Mouse (Mus musculus) embryo, embryonic 9.5 days (tissue): ENCODE results near the gene Sumo3.

ENCODE experiments used
- DNase-seq: peaks from one replicate; pipeline ENCODE4 v3.0.0-alpha.2; 2017; ENCODE audit errors: extremely low spot score

Gene Sumo3

GRCm38 (mm10) chr10:77626036-77626435 lies 20.1 kb downstream of the Sumo3 start:
- DNase-seq = no peak

GRCm38 (mm10) chr10:77626591-77626990 lies 20.7 kb downstream of the Sumo3 start:
- DNase-seq = no peak

DNA sequence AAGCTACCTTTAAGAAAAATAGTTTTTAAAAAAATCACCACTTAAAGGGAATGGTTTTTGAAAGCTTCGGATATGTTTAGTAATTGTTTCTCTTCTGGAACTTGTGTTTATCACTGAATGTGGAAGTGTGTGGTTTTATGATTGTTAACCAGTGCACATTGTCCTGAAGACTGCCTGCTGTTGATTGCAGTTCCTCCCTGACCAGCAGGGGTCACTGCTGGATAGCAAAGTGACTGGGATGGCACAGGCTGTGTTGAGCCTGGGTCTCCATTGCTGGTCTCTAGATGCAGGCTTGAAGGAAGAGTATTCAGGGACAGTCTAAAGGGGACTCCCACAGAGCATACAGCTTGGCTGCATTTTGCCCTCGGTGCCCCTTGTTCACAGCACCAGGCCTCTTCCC lies 21.6 kb downstream of the Sumo3 start:
- peak; percentile 73 for DNase-seq

- DNase-seq = no peak
These were observed 23.3 kb downstream of the Sumo3 start for GRCm38 (mm10) chr10:77629163-77629562.

DNA sequence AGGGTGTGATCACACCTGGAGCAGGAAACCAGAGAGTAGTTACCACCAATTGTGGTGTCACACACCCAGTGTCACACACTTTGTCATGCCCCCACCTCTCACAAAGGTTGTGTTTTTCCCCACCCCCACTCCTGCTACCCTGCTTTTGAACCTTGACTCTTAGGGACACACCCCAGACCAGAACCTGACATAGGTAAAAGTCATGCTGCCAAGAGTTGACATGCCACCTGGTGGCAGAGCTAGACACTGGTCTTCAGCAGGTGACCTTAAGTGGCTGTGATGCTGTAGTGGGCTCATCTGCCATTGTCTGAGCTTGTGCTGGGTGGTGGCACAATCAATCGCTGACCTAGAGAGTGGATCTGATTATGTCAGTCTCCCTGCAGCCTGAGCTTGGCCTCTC lies 24.1 kb downstream of the Sumo3 start:
- no peak for DNase-seq

GRCm38 (mm10) chr10:77634016-77634415 lies 28.1 kb downstream of the Sumo3 start:
- DNase-seq = no peak

DNA sequence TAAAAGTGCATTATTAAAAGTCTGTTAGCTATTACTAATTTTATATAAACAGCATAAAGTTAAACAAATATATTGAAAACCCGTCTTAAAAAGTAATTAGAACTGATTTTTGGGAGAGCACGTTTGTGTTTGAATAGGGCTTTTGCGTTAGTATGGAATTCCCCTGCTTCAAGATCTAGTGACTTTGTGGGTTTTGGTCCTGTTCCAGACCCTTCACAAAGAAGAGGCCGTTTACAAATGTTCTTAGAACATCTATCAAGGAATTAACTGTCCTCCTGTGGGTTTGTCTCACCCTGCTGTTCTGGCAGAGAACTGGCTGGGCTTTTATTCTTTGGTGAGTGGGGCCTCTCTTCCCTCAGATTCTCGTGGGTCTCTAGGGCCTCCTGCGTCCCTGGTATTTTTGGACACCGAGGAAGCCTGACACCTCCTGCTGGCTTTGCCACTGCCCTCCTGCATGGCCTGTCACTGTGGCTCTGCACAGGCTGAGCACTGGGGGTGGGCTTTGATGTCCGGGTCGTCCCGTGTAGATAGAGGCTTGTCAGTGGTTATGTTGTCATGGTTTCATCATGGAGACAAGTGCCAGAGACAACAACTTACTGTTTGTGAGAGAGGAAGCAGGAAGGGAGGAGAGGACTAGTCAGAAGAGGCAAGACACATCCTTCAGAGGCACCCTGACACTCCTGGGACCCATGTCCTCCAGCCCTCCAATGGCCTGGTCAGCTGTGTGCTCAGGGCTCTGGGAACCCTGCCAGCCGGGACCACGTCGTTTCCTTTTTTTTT lies 28.7 kb downstream of the Sumo3 start:
- no peak for DNase-seq

DNA sequence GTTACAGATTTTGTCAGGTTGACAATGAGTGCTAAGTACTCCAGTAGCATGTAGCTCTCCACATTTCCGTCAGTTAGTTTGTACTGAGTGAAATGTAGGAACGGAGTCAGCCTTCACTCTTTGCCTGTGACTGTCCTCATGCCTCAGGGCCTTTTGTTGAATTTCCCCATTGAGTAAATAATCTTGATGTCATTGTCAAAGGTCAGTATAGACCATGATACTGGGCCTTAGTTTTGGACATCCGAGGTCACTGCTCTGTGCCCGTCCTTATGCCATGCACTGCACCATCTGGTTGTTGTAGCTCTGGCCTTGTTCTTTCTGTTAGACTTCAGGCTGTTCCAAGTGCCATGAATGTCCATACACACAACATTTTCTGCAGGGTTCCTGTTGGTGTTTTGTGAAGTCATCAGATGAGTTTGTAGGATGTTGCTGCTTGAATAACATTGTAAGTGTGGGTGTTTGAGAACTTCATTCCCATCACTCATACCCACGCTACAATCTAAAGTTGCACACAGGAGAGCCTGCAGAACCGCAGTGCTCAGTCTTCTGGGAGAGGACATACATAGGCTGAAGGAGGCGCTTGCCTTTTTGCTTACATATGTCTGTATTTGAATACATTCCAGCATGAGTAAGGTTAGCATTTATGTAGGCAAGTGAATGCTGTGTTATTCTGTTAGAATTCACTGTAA lies 30.5 kb downstream of the Sumo3 start:
- DNase-seq = no peak

DNA sequence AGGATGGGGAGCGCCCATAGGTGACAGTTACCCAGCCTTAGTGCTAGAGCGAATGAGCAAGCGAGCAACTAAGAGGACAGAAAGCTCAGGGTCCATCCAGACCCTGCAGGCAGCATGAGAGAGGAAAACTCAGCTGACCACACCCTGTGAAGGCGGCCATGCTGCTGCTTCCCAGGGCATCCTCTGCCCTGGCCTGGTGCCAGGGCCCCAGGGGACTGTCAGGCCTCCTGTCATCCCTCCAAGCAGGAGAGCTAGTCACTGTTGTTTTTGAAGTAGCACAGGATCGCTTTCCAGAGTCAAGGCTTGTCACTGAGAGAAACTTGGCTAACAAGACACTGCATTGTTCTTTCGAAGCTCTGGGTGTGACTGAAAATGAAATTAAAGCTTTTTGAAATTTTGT lies 33.1 kb downstream of the Sumo3 start:
- DNase-seq = no peak

GRCm38 (mm10) chr10:77643160-77643559 lies 37.3 kb downstream of the Sumo3 start:
- no peak for DNase-seq

DNA sequence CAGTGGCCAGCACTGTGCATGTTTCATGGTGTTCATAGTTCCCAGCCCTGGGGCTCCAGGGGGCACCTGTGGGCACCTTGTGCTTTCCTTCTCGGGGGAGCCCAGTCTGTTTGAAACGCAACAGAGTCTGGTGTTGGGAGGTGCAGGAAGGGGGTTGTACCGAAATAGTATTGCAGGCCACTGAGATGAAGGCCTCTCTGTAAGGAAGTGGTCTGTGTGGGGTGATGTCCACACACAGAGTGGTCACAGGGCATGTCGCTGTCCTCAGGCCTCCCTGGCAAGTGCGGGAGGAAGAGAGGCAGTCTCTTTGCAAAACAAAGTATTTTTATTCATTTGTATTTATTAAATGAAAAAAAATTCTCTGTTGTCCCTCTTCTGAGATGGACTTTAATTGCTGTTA lies 39.7 kb downstream of the Sumo3 start:
- no peak for DNase-seq

DNA sequence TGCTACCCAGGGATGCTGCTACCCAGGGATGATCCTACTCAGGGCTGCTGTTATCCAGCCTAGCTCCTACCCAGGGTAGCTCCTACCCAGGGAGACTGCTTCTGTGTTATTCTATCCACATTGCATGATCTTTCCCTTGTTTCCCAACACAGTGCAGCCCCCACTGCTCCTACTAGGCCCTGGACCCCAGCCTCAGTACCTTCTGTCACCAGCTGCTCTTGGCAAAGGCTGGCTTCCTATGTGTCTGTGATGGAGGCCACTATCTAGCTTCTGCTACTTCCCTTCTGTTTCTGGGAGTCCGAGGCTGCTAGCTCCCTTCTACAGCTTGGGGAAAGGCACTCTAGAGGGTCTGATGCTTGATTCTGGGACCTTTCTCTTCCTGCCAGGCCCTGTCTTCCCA lies 41.6 kb downstream of the Sumo3 start:
- DNase-seq = no peak

DNA sequence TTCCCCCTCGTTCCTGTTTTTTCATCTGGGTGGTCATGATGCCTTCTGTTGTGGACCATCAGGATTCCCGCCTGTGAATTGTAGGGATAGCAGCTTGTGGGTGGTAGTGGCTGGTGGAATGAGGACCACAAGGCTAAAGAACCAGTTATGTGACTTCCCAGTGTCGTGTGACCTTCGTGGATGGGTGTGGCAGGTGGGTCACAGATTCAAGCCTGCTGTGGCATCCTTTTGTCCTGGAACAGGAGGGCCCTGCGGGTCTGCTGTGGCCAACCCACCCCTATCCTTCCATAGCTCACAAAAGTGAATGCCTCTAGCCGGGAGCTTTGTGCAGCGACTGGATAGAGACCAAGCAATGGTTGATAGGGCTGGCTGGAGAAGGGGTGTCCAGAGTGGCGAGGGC lies 42.0 kb downstream of the Sumo3 start:
- no peak for DNase-seq

- no peak for DNase-seq
These were observed 46.1 kb downstream of the Sumo3 start for GRCm38 (mm10) chr10:77652046-77652445.

DNA sequence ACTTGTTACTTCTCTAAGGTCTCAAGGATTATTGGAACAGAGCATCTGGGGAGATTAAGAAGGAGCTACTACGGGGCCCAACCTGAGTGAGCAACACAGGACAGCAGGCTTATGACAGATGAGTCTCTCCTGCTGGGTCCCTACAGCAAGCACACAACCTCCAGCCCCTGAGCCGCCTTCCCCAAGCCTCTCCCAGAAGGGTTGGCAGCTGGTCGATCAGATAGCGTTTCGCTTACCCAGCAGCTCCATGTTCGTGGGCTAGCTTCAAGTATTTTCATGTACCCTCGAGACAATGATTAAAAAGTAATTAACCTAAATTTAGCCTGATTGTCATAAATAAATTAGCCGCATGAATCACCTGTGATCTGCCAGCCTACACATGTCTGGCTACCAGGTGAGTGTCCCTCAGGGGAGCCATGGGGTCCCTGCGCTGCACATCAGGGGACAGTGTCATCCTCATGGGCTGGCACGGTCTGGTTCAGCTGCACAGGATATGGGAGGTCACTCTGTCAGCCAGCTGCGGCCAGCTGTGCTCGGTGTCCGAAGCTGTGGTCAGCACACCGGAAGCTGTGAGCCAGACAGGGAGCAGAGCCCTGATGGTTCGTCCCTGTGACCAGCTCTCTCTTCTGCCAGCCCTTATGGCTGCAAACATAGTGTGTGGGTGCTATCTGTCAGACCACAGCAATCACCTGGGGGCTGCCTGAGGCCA lies 52.5 kb downstream of the Sumo3 start:
- DNase-seq = no peak

DNA sequence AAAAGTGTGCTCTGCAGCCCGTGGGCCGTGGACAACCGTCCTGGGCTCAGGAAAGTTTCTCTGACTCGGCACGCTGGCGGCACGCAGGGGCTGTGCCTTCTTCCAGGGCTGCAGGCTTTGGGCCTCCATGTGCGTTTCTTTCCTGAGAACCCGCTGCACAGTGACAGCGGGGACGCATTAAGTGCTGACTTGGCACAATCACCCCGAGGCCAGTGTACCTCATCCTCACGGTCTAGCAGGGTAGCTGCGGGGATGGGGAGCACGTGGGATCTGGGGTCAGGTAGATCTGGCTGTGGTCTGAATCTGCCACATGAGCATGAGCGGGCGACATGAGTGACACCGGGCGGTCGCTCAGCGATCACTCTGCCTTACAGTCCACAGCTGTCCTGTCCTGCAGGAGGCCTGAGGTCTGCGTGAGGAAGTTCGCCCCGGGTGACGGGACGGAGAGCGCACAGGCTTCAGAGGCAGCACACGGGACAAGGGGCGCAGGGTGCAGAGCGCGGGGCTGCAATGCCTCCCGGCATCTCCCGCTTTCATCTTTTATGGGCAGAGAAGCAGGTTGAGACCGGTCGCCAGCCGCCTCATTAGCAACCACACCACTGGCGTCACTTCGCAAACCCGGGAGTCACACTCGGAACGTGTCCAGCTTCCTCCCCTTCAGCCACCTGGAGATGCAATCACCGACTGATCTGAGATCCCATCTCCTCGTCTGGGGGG lies 58.2 kb downstream of the Sumo3 start:
- no peak for DNase-seq

DNA sequence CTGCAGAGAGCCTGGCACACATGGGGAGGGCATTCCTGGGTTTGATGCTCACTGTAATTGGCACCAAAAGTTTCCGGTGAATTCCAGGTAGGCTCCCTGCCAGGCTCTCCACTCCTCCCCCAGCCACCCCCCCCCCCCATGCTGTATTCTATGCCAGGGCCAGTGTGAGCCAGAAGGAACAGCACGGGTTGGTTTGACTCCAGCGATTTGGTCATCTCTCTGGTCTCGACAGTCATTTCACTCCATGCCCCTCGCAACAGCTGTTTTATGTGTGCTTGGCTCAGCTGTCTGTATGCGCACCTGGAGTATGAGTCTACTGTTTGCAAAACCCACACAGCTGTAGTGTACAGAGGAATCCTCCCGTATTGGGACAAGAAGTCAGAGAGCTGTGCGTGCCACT lies 60.4 kb downstream of the Sumo3 start:
- DNase-seq = no peak

DNA sequence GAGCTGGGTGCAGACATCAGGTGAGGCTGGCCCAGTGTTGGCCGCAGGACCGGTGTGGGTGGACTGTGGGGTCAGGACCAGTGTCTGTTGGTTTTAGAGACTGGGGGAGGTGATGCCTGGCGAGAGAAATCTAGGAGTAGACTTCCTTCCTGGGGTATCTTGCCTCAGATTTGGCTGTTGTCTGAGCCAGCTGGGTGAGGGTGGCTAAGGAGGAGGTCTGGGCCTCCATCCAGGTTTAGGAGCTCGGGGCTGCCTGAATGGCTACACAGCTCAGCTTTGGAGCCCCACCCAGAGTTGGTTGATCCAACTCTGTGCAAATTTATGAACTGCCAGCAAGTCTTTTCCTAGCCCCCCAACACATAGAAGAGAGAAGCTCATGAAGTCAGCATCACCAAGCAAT lies 61.5 kb downstream of the Sumo3 start:
- no peak for DNase-seq
